Mouse (Mus musculus) liver, adult (tissue): ENCODE measurements around the gene Wdtc1.
A peak's percentile ranks its signal among the peaks of the same experiment; 100 is the strongest.

Experiments
- GATA4 ChIP-seq: IDR thresholded peaks from 2 replicates; pipeline ENCODE4 v1.6.1; 2014; ENCODE audit warnings: mild to moderate bottlenecking, low read length; ENCODE audit not compliant: insufficient replicate concordance

The Wdtc1 gene

DNA sequence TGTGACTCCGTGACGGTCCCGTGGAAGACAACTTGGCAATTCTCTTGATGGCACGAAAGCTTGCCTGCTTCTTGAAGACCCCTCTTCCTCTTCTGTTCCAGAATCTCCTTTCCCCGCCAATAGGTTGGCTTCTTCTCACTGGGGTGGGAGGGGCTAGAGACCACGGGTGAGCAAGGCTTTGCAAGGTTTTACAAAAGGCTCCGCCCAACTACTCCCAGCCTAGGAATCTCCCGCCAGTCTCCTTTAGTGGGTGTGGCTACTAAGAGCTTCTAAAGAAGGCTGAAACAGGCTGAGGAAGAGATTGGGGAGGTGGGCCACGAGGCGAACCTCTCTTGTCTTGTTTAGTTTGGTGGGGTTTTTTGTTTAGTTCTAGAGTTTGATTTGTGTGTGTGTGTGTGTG is 484 bp downstream of the Wdtc1 start:
- no peak for TF ChIP-seq GATA4

DNA sequence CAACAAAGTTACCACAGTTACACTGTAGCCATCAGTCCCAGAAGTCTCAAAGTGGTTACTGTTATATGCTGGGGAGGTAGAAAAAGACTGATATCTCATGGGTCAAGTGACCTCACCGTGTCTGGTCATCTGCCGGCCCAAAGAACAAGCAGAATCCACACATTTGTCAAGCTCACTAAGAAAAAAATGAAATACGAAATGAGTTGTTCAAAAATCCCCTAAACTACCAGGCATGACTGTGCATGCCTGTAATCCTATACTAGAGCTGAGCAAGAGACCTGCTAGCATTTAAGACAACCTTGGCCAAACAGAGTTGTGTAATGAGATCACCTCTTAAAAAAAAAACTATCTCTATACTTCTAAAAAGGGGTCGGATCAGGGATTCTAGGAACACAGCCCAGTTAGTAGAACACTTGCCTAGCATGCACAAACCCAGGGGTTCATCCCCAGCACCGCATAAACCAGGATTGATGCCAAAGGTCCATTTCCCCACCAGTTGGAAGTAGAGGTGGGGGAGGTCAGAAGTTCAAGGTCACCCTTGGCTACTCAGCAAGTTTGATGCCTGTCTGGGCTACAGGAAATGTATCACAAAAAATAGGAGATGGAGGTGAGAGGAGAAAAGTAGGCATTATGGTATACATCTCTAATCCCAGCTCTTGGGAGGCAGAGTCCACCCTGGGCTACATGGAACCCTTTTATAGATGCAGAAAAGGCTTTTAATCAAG is 5.1 kb downstream of the Wdtc1 start:
- TF ChIP-seq GATA4: no peak

DNA sequence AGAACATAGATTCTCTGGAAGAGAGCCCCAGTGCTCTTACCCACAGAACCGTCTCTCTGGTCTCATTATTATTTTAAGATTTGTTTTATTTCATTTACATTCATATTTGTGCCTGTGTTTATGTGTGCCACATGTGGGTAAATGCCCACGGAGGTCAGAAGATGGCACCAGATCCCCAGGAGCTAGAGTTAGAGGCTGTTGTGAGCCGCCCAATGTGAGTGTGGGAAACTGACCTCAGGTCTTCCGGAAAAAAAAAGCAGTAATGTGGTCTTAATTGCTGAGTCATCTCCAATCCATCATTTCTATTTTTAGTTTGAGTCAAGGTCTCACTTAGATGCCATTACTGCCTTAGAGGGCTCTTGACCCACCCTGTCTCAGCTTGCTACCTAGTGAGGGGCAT is 5.7 kb downstream of the Wdtc1 start:
- no peak for TF ChIP-seq GATA4

DNA sequence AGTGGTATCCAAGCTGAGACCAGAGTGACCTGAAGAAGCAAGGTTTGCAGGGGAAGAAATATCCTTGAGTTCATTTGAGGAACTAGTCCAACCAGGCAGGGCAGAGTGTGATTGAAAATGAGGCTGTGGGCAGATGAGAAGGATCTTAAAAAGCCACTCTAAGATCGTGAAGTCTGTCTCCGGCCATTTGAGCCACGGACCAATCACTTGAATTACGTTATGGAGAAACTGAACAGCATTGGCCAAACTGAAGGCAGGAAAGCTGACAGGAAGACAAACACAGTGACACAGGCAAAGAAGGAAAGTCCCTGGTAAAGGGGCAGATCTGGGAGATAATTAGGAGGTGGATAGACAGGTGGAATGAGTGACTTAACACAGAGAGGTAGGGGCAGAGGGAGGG is 6.7 kb downstream of the Wdtc1 start:
- TF ChIP-seq GATA4: no peak

DNA sequence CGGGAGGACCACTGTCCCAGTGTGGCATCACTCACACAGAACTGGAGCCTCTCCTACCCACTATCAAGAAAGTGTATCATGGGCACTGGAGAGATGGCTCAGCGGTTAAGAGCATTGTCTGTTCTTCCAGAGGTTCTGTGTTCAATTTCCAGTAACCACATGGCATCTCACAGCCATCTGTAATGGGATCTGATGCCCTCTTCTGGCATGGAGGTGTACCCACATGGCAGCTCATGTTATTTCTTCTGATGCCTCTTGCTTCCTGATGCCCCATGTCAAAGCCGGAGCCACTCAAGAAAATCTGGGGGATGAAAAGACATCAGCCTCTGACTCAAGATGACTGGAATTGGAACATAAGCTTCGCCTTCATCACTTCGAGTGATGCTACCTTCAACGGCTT is 7.6 kb downstream of the Wdtc1 start:
- TF ChIP-seq GATA4: no peak

DNA sequence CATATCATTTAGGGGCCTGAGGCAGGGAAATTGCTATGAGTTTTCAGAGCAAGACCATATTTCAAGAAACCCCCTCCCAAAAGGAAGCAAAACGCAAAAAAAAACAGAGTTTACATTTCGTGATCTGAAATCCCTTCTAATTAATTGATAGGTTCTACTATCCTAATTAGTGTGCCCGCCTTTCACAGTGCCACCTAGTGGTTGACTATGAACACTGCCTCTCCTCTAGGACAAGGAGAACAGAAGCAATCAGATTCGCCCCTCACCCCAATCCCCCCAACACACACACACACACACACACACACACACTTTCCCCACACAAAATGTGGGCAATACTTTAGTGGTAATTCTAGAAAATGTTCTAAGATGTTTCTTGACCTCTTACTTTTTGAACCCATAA is 9.2 kb downstream of the Wdtc1 start:
- no peak for TF ChIP-seq GATA4

DNA sequence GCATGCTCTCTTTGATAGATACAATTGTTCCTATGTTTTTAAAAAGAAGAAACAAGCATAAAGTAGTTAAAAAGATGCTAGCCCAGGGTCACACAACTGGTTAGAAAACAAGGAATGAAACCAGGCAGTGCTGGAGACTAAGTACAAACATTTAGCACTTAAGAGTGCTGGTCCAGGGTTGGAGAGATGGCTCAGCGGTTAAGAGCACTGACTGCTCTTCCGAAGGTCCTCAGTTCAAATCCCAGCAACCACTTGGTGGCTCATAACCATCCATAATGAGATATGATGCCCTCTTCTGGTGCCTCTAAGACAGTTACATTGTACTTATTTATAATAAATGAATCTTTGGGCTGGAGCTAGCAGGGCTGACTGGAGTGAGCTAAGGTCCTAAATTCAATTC is 13.1 kb downstream of the Wdtc1 start:
- TF ChIP-seq GATA4: no peak

DNA sequence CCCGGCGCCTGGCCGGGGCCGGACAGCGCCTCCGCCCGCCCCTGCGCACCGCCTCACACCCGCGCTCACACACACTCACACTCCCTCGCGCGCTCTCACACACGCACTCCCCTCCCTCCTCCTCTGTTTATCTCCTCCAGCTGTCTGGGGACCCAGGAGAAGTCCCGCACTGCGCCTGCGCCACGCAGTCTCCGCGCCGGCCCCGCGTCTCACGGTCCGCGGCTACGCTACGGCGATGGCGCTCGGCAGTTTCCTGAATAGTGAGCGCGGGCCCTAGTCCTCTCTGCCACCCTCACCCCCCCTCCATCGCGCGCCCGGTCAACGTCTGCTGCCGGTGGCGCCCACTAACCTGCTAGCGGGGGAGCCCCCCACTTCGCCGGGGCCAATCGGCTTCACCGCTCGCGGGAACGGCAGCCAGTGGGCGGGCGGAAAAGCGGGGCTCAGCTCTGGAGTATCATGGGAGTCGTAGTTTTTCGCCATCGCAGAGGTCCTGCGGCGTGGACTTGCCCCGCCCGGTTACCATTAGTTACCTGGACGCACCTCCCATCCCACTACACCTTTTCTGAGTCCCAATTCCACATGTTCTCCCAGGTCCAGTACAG is 14.0 kb downstream of the Wdtc1 start:
- TF ChIP-seq GATA4: 0 out of 2 replicates have a peak, but pooled peaks have one; percentile 64

DNA sequence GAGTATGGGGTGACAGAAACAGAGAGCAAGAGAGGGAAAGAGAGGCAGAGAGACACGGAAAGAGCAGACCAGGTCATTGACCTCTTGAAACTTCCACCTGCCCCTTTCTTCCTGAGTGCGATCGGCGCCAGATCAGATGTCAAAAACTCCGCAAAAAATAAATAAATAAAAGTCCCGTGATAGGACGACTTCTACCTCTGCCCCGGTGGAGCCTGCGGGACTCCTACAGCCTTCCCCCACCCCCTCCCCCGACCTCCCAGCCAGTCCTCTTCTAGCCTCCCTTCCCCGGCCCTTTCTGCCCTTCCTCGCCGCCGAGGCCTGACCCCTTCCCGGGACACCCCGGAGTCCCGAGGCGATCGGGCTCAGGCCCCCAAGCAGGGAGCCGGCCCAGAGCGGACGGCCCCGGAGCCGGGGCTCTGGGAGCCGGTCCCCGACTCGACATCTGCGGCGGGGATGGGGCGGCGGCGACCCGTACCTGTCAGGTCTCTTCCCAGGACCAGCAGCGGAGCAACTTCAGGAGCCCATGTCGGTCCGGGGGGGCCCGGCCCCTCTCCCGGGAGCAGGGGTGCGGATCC is 14.7 kb downstream of the Wdtc1 start:
- TF ChIP-seq GATA4: no peak

DNA sequence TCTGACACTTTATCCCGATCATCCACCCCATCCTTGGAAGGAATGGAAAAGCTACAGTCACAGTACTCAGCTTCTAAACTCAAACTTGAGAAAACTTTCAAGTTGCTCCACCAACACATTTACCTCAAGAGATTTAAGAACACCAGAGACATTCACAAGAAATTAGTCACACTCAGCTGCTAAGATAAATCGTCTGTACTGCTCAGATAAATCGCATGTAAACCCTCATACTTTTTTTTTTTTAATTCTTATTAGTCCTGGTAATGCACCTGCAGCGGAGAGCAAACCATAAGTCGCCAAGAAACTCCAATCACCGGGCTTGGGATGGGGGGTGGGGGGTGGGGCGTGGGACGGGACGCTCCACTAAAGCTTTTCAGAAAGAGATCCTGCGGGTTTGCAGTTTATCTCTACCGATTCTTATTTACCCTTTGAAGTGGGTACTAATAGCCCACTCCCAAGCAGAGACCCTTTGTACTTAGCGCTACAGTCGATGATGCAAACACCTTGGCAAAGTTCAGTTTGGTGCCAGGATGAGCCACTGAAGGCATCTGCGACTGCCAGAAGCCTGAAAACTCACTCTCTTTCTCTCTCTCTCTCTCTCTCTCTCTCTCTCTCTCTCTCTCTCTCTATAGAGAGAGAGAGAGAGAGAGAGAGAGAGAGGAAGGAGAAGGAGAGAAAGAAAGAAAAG is 15.3 kb downstream of the Wdtc1 start:
- no peak for TF ChIP-seq GATA4

DNA sequence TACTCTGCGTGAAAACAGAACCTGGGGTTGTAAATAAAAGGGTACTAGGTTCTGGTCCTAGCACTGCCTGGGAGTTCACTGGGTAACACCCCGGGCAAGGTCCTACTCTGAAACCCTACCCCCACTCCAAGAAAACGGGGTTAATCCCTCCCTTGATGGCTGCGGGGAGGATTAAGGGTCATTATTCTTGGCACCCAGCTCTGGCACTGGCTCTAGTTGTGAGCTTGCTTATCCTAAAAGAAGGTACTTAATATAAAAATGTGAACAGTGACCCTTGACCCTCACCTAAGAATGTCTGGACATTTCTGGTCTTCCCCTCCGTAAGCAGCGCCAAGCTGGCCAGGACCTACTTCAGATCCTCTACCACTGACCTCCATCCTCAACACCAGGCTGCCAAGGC is 20.0 kb downstream of the Wdtc1 start:
- TF ChIP-seq GATA4: no peak

DNA sequence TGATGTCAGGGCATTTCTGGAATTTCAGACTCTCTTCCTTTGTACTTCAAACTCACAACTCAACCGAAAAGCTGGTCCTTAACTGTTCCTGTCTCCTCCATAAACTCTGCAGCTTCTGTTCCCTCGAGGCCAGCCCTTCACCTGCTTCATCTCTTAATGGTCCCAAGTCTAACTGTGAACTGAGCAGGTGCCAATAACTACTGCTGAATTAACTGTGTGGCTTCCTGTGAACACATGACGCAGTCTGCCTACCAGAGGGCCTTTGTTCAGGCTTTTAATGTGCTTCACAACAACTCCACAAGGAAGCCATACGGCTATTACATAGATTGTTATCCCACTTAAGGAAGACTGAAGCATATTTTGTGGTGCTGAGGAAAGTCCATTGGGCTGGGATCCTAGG is 23.0 kb downstream of the Wdtc1 start:
- TF ChIP-seq GATA4: no peak

DNA sequence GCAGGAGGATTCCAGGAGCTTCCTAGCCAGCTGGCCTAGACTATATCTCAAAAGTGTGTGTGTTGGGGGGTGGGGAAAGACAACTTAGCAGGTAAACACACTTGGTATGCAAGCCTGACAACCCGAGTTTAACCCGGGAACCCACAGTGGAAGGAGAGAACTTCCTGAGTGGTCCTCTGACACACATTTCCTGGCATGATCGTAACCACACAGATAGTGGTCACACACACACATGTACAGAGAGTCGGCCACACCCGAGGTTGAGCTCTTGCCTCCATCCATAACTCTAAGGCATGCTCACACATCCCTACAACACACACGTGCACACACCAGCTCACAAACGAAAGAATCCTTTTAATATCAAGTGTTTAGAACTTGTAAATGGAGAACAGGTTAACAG is 25.2 kb downstream of the Wdtc1 start:
- no peak for TF ChIP-seq GATA4

DNA sequence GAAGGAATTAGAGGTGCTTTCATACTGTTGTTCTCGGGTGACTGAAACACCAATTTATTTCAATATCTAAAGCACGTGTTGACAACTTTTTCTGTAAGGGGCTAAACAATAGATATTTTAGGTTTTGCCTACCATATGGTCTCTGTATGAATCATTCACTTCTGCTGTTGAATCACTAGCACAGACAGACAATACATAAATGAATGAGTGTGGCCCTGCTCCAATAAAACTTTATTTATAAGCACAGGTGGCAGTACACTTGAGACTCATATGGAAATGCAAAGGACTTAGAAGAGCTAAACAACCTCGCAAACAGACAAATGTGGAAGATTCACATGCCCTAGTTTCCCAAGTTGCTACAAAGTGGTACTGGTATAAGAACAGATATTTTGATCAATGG is 33.6 kb downstream of the Wdtc1 start:
- no peak for TF ChIP-seq GATA4

DNA sequence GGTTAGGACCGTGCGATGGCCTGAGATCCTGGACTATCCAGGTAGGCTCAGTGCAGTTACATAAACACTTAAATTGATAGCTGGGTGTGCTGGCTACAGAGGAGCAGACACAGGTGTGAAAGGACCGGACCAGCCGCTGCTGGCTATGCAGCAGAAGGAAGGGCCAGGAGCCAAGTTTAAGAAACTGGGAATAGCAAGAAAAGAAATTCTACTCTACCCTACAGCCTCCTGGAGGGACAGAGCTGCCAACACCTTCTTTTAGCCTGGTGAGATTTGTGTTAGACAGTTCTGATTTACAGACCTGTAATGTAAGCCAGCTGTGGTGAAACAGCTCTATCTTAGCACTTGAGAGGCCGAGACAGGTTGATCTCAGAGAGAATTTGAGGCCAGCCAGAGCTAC is 37.3 kb downstream of the Wdtc1 start:
- no peak for TF ChIP-seq GATA4

DNA sequence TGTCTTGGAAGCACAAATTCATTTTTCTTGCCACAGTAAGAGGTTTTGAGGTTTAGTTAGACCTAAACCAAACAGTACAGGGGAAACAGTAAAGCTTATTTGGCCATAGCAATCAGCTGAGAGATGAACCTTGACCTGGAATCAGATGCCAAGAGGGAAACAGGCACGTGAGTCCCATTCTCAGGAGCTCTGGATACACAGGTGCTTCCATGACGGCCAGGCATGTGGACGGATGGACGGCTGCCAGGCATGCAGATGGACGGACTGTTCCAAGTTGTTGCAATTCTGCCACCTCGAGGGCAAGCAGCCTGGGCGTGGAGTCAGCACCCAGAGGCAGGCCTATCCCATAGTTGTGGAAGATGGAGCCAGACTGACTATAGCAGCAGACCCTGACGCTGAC is 38.4 kb downstream of the Wdtc1 start:
- TF ChIP-seq GATA4: peak; percentile 66; the same call in 1 of the 2 replicates
